Mouse (Mus musculus) ovary, adult 2 months (tissue): ENCODE results near the gene Col23a1. TPM values are rescaled to one million over a fixed set of nuclear protein-coding genes. Genes with fewer than 3 reads are reported as not detected.

ENCODE experiments used
- polyA plus RNA-seq: library from polyadenylated mRNA; depleted of rRNA; stranded (reverse); fragments of >200 nt; gene quantifications from 2 replicates; pipeline ENCODE4 v1.2.3, GENCODE M21; 2012; rRNA removed

The Col23a1 gene
- 2.9 and 3.5 TPM in 2 replicates for polyA plus RNA-seq

DNA sequence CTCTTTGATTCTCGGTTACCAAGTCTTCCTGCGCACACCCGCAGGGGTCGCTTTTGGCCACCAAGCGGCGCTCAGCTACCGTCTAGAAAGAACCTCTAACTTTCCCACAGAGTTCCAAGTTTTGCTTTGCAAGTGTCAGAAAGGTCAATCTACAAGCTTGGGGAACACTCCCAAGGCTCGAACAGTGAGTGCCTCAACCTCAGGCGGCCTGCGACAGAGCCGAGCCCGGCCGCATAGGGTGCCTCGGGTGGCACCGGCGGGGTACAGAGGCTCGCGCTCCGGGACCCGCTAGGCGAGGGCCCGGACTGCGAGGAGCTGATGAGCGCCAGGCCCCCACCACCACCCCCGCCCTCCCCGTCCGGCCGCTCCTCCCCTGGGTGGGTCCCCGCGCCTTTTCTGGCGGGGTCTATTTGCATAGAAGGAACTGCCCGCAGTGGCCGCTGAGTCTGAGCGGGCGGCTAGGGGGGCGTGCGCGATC, at the start of gene Col23a1:
TSS of gene Col23a1 (plus strand) at position 357 of the 478 bp plus-strand sequence.

DNA sequence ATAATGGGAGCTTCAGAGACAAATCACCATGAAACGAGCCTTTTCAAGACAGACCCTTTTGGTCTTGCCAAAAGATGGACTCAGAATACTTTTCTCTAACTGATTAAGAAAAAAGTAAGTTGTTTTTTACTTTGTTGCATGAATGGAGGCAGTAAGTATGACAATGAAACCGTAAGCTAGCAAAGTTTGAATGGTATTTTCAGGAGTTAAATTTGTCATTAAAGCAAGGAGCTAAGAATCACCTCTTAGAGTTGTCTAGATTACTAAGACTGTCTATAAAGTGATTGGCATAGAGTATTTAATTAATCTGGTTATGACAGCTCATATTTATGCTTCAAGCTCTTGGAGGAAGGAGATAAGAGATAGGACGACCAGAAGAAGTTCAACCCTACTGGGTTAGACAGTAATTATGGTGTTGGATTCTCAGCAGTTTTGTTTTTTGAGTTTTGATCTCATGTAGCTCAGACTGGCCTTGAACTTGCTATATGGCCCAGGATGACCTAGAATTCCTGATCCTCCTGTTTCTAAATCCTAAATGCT, 28.0 kb upstream of the Col23a1 start, which contains the start of gene Clk4:
TSS of gene Clk4 (plus strand) at position 51 of the 540 bp plus-strand sequence.

DNA sequence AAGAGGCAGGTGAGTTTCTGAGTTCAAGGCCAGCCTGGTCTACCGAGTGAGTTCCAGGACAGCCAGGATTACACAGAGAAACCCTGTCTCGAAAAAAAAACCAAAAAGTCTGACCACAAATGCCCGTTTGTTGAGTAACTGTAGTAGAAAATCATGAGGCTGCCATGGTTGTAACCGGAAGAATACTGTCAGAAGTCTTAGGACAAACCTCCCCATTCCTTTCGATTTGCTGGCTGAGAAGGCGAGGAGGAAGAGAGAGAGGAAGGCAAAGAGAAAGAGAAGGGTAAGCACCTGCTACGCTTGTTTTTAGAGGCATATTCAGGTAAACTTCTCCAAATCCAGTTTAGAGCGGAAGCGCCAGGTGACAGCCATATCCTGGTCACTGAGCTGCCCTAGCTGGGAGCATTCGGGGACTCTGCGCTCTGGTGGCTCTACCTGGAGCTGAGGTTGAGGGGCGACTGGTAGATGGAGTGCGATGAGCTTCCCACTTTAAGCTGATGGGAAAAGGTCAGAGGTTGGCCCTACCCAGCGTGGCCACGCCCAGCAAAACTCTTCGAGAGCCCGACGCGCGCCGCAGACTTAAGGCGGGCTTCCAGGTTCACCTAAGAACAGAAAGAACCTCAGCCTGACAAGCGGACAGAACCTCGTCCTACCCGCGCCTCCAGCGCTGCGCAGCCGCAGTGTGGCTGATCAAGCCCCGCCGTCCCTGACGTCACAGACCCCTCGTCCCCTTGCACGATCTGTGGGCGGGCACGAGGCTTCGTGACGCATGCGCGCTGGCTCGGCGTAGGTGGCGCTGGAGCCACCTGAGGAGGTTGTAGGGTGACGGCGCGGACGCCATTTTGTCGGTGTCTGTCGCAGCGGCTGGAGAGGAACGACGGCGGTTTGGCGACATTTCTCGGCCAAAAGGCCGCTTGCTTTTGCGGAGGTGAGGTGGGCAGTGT, 27.1 kb upstream of the Col23a1 start, which contains the start of gene BC049762:
TSS of gene BC049762 (minus strand) at position 705 of the 944 bp plus-strand sequence.

DNA sequence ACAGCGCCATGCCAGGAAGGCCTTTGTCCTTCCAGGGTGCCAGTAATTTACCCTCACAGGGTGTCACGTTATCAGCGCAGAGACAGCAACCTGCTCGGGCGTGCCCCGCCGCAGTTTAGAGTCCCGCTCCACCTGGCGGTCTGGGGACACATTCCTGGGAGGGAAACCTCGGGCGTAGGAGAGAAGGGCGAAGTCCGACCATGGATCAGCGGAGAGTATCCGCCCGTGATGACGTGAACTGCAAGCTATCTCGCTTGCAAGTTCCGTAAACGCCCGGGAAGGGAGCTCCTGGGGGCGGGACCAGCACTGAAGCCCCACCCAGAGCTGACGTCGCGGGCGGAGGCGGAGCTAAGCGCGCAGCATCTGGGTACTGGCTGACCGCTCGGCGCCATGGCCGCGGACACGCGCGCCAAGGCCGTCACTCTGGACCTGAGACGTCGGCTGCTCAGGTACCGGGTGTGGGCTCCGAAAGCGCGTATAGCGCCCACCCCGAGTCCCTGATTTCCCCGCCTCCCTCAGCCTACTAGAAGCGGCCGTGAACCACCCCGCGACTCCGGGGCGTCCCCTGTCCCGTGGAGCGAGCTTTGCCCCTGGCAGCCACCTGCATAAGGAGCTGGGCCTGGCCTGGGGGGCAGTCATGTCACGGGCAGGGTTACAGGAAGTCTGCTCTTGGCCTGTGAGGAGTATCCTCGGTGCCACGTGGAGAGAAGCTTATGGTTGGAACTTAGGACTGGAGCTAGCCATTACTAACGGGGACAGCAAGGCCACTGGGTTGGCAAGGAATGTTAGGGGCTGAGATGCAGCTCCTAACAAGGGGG, 294.9 kb downstream of the Col23a1 start, which contains the start of gene Phykpl:
TSS of gene Phykpl (plus strand) at position 327 of the 818 bp plus-strand sequence.

DNA sequence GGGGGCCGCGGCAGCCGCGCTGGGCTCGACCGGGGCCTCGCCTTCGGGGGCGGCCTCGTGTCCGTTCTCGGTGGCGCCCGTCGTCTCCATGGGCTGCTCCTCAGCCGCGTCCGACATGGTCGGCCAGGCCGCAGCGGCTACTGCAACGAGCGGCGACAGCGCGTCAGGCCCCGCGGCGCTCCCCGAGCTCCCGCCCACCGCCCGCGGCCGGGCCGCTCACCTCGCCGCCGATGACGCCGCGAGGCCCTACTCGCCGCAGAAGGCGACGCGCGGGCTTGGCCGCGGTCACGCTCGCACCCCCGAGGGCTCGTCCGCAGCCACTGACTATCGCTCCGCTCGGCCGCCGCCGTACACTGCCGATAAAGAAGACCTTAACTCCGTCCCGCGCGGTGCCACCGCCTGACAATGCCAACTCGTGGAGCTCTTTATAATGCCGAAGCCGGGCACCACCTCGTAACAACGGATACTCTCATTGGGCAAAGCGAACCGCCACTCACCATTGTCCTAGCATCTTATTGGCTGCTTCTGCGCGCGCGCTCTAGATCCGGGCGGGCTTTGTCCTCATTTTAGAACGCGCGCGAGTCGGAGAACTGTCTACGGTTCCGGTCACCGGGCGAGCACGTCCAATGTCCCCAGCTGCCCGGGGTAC, 316.9 kb downstream of the Col23a1 start, which contains the start of gene Hnrnpab:
TSS of gene Hnrnpab (minus strand) at position 401 of the 649 bp plus-strand sequence.

DNA sequence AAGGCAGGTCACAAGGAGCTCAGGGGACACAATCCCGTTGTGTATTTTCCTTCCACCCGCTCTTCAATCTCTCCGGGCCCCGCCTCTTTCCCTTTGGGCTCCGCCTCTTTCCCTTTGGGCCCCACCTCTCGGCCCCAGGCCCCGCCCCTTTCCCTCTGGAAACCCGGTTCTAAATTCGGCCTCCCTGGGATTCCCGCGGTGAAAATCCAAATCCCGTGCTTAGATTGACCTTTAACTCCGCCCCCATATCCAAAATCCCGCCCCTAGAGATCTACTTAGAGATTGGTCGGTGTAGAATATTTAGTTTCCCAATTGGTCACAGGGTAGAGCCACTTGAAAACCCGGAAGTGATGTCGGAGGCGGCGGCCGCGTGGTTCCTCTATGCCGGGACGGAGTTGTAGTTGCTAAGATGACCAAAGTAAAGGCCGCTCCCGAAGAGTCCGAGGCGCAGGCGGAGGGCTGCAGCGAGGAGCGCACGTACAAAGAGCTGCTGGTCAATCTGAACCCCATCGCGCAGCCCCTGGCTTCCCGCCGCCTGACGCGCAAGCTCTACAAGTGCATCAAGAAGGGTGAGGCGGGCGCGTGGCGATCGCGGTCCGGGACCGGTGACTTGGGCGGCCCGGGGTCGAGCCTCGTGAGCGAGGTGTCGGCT, 329.8 kb downstream of the Col23a1 start, which contains the start of gene Nhp2:
TSS of gene Nhp2 (plus strand) at position 327 of the 652 bp plus-strand sequence.

Other genes with a start within 250 kb of the Col23a1 start
- not detected in 2 replicates for gene Olfr1375, start 241.8 kb upstream of the Col23a1 start, polyA plus RNA-seq
- 3.1 and 3.9 TPM in 2 replicates for gene Zfp354a, start 230.7 kb upstream of the Col23a1 start, polyA plus RNA-seq
- gene Gm12569, start 69.4 kb upstream of the Col23a1 start, polyA plus RNA-seq, result not detected in 2 replicates
- gene Clk4, start 28.2 kb upstream of the Col23a1 start, polyA plus RNA-seq, result 16.8 and 40.0 TPM in 2 replicates
- gene BC049762, start 26.9 kb upstream of the Col23a1 start, polyA plus RNA-seq, result 0.21 TPM in 1 of 2 replicates, not detected in the other